Mouse (Mus musculus): ENCODE measurements at regions not wholly inside any gene's neighbourhood (a gene's known extent, or its start where the extent isn't known, plus 50 kb on each side); places are given as distances from the start of the nearest gene placed in this dataset.
"Not testable (repeated sequence)": the region's sequence is repeated elsewhere in the genome, so short reads cannot be mapped to it uniquely, and the experiment has no call there.

DNA sequence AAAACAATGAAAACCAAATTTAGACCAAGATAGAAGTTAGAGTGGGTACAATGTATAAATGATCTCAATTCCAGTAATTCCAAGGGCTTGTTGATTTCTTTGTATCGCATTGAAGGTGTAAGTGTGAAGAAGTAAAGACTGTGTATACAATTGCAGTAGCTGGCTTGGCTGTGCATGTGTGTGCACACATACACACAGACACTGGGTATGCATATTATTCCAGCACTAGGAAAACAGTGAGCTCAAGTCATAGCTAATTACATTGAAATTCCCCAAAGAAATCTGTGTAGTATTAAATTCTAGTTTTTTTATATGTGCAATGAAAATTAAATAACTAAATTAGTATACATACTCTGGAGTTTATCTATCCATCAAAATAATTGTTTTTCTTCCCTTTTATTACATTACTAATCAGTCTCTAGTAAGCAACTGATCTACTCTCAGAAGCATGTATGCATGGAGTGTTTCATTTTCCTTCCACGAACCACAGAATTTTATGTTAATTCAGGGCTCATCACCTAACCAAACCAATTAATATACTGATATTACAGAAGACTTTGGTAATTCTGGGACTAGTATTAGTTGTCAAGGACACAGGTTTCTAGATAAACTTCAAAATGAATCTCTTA is 56.5 kb downstream of the Gm8797 start:
- ATAC-seq (ENCODE audit: low TSS enrichment) = no peak

DNA sequence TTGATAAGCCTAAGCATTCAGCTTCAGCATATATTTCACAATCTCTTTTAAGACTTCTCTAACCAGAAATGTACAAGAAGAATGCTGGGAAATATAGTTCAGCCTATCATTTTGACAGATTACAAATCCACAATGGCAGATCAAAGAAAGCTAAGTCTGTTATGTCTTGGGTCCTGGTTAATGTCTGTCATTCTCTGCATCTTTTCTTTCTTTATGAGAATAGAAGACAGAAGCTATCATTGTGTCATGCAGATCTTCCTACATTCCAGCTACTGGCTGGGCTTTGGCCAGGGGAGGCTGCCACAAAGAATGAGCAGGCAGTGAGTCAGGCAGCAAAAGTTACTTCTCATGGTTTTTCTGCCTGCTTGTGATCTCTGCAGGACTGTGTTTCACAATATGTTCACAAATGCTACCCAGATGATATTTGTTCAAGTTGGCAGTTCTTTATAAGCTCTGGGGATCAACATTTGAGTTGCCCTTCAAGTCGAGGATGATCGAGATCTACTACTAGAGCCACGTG is 60.5 kb downstream of the Gm8797 start:
- no peak for ATAC-seq (ENCODE audit: low TSS enrichment)

DNA sequence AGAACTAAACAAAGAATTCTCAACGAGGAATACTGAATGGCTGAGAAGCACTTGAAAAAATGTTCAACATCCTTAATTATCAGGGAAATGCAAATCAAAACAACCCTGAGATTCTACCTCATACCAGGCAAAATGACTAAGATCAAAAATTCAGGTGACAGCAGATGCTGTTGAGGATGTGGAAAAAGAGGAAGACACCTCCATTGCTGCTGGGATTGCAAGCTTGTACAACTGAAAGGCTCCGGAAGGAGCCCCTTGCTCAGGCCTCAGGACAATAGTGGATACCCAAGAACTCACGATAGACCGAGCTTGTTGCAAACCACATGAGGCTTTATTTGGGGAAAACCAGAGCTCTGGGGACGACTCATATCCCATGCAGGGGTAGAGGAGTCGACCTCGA is 69.6 kb downstream of the Gm8797 start:
- ATAC-seq (ENCODE audit: low TSS enrichment) = not testable (repeated sequence)

DNA sequence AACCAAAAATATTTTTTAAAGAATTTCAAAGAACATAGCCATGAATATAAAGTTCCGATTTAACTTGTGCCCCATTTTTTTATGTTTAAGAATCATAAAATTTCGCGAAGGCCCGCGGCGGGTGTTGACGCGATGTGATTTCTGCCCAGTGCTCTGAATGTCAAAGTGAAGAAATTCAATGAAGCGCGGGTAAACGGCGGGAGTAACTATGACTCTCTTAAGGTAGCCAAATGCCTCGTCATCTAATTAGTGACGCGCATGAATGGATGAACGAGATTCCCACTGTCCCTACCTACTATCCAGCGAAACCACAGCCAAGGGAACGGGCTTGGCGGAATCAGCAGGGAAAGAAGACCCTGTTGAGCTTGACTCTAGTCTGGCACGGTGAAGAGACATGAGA is 109.6 kb downstream of the Gm8797 start:
- not testable (repeated sequence) for ATAC-seq (ENCODE audit: low TSS enrichment)

DNA sequence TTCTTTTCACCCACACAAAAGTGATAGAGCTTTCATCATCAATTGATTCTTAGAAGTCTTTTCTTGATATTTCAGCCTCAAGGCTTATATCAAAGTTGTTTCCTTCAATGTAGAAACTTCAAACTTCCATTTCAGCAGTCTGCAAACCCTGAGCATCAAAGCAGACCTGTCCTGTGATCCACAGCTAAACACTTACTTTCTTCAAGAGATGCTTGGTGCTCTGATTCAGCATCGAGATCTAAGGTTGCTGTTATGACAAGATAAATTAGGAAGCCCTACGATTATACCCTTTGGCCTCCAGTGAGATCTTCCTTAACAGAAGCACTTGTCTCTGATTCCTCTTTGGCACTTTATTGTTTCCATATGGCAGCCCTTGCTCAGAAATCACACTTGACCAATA is 119.8 kb downstream of the Gm8797 start:
- no peak for ATAC-seq (ENCODE audit: low TSS enrichment)

DNA sequence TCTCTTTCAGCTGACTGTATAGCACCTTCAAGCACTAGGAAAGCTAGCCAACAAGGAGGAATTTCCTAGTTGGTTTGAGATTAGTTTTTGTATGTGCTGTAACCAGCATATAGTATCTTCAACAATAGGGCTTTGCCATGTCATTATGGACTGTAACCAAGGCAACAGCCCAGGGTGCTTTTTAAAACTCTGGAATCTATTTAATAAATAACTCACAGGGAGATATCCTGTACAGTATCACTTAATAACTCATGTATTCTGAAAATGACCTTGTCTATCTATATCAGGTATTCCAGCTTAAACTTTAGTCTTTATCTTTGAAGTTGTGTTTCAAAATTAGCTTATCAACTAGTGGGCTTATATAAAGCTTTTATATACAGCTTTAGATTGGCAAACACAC is 128.5 kb downstream of the Gm8797 start:
- ATAC-seq (ENCODE audit: low TSS enrichment) = no peak

DNA sequence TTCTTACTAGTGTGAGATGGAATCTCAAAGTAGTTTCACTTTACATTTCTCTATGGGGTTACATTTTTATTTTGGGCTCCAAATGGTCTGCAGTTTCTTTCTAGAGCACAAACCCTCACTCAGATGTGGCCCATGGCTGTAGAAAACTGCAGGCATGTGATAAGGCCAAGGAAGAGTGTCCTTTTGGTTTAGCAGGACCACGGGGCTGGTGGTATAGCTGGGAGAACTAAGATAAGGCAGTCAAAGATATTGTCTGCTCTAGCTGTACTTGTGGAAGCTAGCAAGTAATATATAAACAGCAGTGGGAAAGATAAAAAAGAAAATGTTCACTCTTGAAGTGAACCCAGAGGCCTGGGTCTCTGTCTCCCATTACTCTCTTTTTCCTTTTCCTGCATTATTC is 166.9 kb downstream of the Gm8797 start:
- no peak for ATAC-seq (ENCODE audit: low TSS enrichment)

DNA sequence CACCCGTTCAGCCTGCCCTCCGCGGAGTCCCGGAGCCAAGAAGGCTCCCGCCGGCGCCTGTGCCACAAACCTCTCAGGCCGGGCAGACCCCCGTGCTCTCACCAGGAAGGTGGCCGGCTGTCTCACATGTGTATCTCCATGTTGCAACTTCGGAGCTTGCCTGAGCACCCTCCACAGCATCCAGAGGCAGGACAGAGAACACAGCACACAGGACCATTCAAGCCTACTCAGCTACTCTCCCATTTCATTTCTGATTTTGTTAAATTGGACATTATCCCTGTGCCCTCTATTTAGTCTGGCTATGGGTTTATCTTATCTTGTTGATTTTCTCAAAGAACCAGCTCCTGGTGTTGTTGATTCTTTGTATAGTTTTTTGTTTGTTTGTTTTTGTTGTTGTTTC is 199.6 kb downstream of the Gm8797 start:
- not testable (repeated sequence) for ATAC-seq (ENCODE audit: low TSS enrichment)

DNA sequence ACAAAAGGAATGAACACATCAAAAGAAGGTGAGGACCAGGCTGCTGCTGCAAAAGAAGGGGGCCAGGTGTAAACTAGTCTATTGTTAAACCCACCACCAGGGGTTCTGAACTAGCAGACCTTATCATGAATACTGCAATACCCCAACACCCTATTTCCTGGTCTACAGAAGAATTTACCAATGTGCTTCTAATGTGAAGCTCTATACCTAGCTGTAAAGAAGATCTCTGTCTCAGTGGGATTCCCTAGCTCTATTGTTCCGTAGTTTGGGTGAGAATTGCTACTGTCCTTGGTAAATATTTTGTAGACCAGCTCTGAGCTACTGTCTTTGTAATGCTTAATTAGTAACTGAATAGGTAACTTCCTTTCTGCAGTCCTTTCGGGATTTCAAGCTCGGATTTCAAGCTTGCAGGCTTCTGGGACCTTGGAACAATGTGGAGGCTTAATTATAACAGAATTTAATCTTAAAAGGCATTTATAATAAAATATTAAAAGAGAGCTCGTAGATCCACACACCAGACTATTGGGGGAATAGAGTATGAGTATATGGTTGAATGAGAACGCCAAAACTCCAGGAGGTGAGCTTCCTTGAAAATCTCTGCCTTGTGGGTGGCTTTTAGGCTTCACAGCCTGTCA is 238.5 kb downstream of the Gm8797 start:
- ATAC-seq (ENCODE audit: low TSS enrichment) = not testable (repeated sequence)

DNA sequence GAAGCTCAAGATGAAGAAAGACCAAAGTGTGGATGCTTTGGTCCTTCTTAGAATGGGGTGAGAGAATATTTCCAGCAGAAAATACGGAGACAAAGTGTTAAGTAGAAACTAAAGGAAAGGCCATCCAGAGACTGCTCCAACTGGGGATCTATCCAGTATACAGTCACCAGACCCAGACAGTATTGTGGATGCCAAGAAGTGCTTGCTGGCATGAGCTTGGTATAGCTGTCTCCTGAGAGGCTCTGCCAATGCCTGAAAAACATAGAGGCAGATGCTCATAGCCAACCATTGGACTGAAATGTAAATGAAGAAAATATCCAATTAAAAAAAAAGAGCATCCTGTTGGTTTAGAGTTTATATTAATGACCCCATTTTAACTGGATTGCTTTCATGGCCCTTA is 253.8 kb downstream of the Gm8797 start:
- no peak for ATAC-seq (ENCODE audit: low TSS enrichment)

DNA sequence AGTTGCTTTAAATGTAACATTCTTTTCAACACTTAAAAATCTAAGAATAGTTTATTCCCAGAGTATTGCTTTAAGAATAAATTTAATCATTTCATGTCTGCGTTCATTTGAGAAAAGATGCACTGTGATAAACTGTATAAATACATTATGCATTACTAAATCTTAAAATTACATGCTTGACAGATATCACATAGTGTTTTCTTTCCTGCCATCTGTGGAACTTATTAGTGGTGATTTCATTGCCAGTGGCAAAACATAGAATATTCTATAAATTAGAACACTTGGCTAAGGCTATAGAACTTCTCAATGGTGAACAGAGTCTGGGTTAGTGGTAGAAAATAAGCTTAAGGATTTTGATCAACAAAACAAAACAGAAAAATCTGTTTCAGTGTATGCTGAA is 268.1 kb downstream of the Gm8797 start:
- ATAC-seq (ENCODE audit: low TSS enrichment) = no peak

DNA sequence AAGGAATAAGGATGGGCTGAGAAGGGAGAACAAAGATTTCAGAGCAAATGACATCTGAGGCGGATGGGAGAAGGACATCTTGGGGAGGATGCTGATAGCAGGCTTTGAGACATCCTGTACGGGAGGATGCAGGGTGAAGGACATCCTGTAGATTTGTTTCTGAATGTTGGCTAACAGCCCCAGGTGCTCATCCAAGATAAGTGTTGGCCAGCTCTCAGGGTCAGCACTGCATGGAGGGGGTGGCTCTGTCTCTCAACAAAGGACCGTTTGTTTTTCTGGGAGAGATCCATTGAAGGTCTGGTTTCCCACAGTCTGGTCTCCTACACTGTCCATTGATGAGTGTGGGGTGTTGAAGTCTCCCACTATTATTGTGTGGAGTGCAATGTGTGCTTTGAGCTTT is 290.7 kb downstream of the Gm8797 start:
- not testable (repeated sequence) for ATAC-seq (ENCODE audit: low TSS enrichment)

DNA sequence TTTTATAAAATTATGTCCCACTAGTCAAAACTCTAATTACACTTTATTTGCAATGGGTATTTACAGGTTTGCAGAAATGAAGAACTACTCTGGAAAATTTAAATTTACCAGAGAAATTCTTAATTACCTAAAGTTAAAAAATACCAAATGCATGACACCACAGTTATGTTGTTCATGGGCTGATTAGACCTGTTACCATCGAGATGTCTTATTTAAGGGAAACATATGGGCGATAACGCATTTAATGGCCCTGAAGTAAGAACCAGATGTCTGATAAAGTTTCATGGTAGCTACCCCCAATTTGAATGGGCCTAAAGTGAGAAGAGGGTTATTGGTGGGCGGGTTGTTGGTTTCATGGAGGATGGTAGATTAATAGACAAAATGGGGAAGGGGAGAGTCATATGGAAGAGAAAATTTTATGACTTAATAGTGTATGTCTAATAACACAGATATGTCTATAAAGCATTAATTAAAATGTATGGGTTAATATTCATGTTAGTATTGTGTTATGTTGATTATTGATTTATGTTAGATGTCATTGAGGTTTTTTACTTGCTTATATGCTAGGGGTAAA is 299.0 kb downstream of the Gm8797 start:
- ATAC-seq (ENCODE audit: low TSS enrichment) = peak; percentile 77

DNA sequence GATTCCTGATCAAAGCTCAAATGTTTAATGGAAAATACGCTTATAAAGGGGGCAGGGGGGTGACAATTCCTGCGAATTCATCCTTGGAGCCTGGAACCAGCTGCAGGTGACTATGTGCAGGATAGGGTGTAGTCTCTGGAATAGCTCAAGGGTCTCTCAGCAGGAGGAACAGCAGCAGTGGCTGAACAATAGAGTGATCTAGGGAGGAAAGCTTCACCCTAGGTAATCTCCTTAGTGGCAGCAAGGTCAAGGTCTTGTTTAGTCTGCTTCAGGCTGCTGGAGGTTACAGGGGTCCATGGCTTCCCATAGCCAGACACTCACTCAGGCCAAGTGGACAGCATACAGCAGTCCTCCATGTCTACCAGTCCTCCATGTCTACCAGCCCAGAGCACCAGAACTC is 301.3 kb downstream of the Gm8797 start:
- ATAC-seq (ENCODE audit: low TSS enrichment) = no peak

DNA sequence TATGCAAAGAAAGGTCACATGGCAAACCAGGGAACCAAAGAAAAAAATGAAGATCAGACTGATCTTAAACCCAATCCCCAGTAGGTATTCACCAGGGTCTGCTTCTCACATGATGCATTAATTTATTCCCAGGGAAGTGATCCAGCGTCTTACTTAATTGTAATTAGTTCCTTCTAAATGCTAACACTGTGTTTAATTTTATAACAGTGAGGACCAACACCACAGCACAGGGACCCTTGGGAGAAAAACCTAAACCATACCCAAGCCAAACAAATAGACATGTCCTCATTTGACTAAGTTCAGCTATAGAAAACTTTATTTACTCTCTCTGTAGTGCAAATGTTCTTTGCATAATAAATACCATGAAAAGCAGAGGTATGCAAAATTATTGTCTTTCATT is 333.2 kb downstream of the Gm8797 start:
- ATAC-seq (ENCODE audit: low TSS enrichment) = no peak

DNA sequence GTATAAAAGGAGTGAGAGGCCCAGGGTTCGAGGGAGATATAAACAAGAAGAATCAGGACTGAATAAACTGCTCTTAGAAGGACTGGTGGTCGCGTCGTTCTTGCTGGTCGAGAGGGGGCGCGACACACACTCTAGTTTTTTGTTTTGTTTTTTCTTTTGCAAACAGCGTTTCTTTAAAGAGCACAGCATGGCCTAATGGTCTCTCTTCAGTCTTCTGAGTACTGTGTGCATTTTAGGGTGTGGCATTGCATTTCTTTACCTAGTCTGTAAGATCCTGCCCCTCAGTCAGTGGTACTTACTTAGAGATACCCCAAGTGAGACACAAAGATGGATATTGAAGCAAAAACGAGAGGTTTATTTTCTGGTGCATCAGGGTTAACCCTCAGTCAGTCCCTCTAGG is 336.7 kb downstream of the Gm8797 start:
- ATAC-seq (ENCODE audit: low TSS enrichment) = no peak

DNA sequence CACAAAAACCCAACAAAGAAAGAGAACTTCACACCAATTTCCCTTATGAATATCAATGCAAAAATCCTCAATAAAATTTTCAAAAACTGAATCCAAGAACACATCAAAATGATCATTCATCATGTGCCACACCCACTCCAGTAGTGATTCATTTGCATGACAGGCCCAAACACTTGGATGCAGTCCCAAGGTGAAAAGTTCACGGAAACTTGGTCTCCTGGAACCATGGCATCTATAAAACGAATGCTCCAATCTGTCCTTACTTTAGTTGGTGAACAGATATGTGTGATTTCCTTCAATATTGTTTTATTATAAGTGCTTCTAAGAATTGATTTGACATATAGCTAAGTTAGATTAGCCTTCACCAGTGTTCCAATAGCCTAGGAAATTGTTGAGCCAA is 343.3 kb downstream of the Gm8797 start:
- no peak for ATAC-seq (ENCODE audit: low TSS enrichment)

DNA sequence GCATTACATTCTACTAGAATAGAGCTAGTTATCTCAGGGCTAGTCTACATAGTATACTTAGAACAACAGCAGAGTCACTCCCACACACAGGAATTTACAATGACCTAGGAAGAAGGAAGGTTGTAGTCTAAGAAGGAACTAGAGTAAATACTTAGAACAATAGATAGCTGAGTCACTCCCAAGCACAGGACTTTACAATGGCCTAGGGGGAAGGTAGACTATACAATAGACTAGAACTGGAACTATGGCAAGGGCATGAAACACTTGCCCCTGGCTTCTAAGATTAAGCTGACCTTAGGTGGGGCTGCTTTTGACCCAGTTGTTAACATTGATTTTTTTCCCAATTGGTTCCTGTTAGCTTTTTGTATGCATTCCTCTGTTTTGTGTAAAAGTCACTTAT is 343.8 kb downstream of the Gm8797 start:
- not testable (repeated sequence) for ATAC-seq (ENCODE audit: low TSS enrichment)

DNA sequence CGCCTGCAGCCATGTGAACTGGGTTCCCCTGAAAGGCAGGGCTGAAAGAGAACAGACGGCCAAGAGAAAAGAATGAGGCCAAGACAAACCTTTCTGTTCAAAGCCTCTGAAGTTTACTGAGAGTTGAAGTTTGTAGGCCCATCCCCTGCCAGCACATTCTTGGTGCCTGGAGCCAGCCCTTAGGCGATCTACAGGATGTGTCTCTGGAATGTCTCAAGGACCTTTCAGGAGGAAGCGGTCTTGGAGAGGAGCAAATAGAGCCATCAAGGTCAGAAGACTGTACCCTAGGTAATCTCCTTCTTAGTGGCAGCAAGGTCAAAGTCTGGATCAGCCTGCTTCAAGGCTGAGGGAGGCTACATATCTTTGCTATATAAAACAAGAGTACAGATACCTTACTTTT is 350.3 kb downstream of the Gm8797 start:
- no peak for ATAC-seq (ENCODE audit: low TSS enrichment)

DNA sequence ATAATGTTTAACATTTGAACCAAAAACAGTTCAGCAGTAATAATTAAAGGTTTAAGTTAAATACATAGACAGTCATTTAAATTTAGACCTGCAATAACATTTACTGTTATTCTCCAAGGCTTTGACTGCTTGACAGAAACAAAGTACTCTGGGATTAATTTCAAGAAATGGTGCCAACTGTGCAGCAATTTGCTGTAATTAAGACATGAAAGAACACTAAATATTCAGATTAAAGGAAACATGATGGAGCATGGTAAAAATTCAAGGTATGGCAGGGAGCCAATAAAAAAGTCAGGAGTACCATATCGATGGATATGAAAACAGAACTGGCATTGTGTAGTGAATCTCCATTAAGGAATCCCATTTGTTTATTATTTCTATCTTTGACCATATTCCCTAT is 352.3 kb downstream of the Gm8797 start:
- ATAC-seq (ENCODE audit: low TSS enrichment) = no peak

DNA sequence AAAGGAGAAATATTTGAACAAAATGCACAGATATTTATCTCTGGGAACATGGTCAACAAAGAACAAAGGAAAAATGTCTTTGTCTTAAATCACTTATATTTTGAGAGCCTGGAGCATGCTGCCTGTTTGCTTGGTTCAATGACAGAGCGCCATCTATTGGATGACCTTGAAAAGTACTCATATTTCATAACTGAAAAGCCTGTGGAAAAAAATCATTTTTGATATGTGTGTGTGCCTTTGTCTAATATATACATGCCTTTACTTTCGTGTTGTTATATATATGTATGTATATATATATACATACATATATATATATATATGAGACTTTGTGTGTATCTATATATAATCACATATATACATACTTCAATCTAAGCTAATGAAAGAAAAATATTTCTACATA is 356.1 kb downstream of the Gm8797 start:
- ATAC-seq (ENCODE audit: low TSS enrichment) = 0 out of 2 replicates have a peak, but pooled peaks have one; percentile 67

DNA sequence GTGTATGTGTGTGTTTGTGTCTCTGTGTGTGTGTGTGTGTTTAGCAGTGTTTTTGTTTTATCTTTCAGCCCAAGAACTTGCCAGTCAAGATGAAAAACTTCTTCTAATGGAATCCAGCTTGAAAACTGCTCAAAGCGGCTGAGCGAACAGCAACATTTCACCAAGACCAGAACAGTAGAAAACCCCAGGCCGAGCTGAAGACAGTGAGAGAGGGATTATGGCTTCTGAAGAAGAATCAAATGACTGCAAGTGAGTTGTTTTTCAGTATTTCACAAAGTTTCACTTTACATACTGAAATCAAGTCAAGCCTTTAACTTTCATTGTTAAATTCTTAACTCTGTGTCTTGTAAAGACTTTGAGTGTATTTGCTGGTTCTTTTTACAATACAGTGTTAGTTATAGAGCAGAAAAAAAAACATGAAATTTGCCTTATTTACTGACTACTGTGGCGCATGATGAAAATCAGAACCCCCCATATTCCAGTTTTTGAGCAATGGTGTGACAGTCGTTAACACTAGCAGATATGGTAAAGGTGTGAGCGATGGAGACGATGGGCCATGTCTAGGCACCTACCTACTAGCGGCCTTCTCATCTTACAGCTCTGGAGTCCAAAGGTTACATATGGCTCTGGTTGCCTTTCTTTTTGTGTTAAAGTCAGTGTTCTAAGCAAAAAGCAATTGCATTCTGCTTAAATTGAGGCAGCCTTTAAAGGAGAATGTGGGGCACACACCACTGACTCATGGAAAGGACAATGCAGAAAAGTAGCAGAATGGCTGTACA is 357.0 kb downstream of the Gm8797 start:
- no peak for ATAC-seq (ENCODE audit: low TSS enrichment)

DNA sequence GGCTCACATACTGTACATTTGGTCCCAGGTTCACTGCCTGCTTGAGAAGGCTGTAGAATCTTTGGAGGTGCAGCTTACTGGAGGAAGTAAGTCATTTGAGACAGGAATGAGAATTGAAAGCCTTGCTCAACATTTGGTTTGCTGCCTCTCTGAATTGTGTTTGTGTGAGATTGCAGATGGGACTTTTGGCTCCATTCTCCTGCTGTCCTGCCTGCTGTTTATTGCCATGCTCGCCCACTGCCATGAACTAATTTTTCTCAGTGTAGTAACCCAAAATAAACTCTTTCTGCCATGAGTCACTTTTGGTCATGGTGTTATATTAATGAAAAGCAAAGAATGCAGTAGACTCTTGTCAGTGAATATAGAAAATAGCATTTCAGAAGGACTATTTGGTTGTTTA is 368.1 kb downstream of the Gm8797 start:
- no peak for ATAC-seq (ENCODE audit: low TSS enrichment)
